Mouse (Mus musculus) T-helper 17 cell (primary cell): ENCODE data around the gene Cep295nl.

Source experiments
- in situ Hi-C, 2 experiments: fragments of 300-600 bp; cut with MboI, MseI; formaldehyde crosslinking; loops; 1 replicate in 1 of 2; 2 replicates in 1 of 2; pipeline ENCODE4 v1.15.1; 2025; ENCODE audit warnings: high pct_unique_total_duplicates in 2 of 2

The Cep295nl gene

DNA sequence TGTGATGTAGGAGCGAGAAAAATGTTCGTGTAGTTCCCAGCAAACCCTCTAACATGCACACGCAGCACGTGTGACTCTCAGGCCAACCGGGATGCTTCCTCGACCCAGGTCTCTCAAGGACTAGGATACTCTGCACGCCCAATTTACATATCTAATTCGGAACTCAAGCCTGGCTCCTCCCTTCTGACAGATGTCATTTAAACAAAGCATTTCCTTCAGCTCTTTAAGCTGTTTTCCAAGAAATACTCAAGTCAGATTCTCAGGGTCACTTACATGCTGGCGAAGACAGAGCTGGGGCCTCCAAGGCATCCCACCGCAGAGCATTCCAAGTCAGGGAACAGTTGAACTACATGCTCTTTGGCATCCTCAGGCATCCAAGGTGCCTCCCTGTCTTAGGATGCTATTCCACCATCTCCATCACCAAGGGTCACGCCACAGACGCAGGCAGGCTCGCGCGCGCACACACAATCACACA is 53.2 kb downstream of the Cep295nl start:
- in situ Hi-C loops = no loop called here

DNA sequence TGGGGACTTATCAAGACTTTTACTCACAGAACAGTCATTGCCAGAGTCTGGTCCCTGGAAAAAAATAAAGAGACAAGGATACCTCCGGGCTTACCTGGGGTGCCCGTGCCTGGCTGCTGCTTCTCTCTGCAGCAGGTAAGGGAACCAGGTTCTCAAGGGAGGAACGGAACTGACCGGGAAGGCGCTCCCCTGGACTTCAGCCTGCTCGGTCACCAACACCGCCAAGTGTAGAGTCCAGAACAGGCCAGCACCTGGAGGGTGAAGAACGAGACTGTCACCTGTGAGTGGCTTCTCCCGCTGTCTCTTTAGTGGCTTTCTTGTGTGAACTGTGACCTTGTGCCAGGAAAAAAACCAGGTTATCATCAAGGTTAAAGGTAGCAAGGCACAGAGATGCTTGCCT is 54.7 kb downstream of the Cep295nl start:
- in situ Hi-C loops = no loop called here

DNA sequence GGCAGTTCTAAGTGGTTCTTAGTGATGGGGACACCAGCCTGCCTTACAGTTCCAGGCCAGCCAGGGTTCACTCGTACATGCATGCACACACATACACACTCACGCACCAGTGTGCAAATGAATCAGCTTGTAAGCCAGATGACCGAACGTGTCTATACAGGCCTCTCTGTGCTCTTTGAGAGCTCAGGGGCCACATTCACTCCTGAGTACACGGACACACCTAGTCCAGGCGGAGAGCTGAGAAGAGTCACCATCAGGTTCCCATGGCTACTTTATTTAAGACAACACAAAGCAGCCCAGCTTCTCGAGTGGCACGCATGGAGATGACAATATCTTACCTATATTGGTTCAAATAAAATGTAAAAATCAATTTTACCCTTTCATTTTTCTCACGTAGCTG is 55.9 kb downstream of the Cep295nl start:
- in situ Hi-C loops = no loop called here

DNA sequence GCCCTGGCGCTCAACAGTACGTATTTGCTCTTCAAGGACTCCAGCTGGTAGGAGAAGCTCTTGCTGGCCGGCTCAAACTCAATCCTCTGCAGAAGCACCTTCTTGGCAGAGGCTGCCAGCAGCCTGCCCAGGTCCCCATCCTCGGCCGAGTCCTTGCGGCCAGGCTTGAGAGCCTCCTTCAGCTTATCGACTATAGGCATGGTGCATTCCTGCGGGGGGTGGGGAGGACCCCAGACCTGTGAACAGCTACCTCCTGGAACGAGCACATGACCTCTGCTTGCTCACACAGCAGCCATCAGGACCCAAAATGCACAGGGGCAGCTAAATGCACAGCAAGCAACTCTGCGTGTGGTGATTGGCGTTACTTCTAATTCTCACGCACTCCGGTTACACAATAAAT is 56.5 kb downstream of the Cep295nl start:
- in situ Hi-C loops = no loop called here
